Comparison of ENCODE assay signal across 8 mouse cellular contexts in the genomic region with DNA sequence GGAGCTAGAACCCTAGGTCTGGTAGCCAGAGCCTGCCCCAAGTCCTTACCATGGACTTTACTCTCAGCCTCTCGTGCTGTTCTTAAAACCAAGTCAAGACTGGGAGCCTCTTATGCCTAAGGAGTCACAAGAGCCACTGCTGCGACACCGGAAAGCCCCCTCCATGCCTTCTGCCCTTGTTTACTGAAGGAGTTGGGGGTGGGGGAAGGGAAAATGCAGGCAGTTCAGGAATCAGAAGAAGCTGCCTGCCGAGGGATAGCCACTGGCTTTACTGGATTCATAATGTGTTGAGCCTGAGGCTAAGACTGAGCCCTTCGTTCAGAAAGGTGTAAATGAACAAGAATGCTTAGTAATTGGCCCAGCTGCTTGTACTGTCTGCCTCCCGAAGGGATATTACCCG. TPM values are rescaled to one million over a fixed set of nuclear protein-coding genes. Genes with fewer than 3 reads are reported as not detected.
DNase-seq lines count a peak whose midpoint lies in the region; ATAC-seq and TF ChIP-seq lines count a peak whose summit lies in the region.

No protein-coding gene starts in this region.

- peaks cover 24% of the 10 kb centered on the region for H3K36me3 ChIP-seq in heart, embryonic 10.5 days
- H3K36me3 ChIP-seq in G1E (replicated peaks): peaks cover 31% of the 10 kb centered on the region
- peaks cover 27% of the 10 kb centered on the region for H3K36me3 ChIP-seq in hindbrain, embryonic 10.5 days

- no peak for DNase-seq in heart, embryonic 10.5 days (ENCODE audit: low spot score)
- DNase-seq in heart, adult 8-10 months (ENCODE audit: low spot score): no peak
- DNase-seq in G1E (ENCODE audit: low spot score): no peak
- DNase-seq in hindbrain, embryonic 10.5 days (ENCODE audit: low spot score): no peak
- DNase-seq in lung, postnatal 10 days: peak; percentile 60
- no peak for DNase-seq in adrenal gland, adult 8-10 months
- DNase-seq in Muller cell, postnatal 12 days (ENCODE audit: inconsistent ontology term): no peak

- H3K27ac ChIP-seq in heart, embryonic 10.5 days: peak overlapping the region; percentile 98
- H3K27ac ChIP-seq in hindbrain, embryonic 10.5 days: peak overlapping the region; percentile 97

- H3K4me3 ChIP-seq in heart, embryonic 10.5 days: peak overlapping the region; percentile 98
- H3K4me3 ChIP-seq in G1E (ENCODE audit: low read depth, low read length): peak overlapping the region; percentile 90
- peak overlapping the region; percentile 97 for H3K4me3 ChIP-seq in hindbrain, embryonic 10.5 days

- H3K4me1 ChIP-seq in heart, embryonic 10.5 days: peaks cover 67% of the 10 kb centered on the region
- peaks cover 39% of the 10 kb centered on the region for H3K4me1 ChIP-seq in G1E (ENCODE audit: insufficient read depth, low read depth, low read length)
- H3K4me1 ChIP-seq in hindbrain, embryonic 10.5 days (replicated peaks): peaks cover 58% of the 10 kb centered on the region

- 10% methylated on average over 7 of the region's 7 CpGs for WGBS in heart, embryonic 10.5 days
- 8% methylated on average over 7 of the region's 7 CpGs for WGBS in hindbrain, embryonic 10.5 days

- no peak for ATAC-seq in G1E (ENCODE audit: extremely low read depth, insufficient number of reproducible peaks, low FRiP score, poor library complexity, severe bottlenecking)
- no peak for ATAC-seq in megakaryocyte-erythroid progenitor cell, adult 5-6 weeks (replicated peaks; ENCODE audit: low FRiP score, low TSS enrichment, poor library complexity, severe bottlenecking)

- no peak for TF ChIP-seq CTCF in G1E (IDR thresholded peaks at IDR 0.05; ENCODE audit: low read depth, low read length)

- no peaks in the 10 kb centered on the region for H3K9me3 ChIP-seq in heart, embryonic 10.5 days
- H3K9me3 ChIP-seq in G1E (replicated peaks): no peaks in the 10 kb centered on the region
- no peaks in the 10 kb centered on the region for H3K9me3 ChIP-seq in hindbrain, embryonic 10.5 days

- 0 out of 2 replicates have a peak, but pooled peaks cover 7% of the 10 kb centered on the region for H3K27me3 ChIP-seq in heart, embryonic 10.5 days (ENCODE audit: insufficient read depth, poor library complexity, severe bottlenecking)
- H3K27me3 ChIP-seq in G1E (ENCODE audit: insufficient read depth, low read length): peaks cover 14% of the 10 kb centered on the region
- H3K27me3 ChIP-seq in hindbrain, embryonic 10.5 days (ENCODE audit: insufficient read depth, poor library complexity, severe bottlenecking): 0 out of 2 replicates have a peak, but pooled peaks cover 3% of the 10 kb centered on the region

RNA-seq across cellular contexts. Expression of a gene that starts 0.4 kb away (rescaled TPM):
- 86.7 and 96.6 TPM in 2 replicates for polyA plus RNA-seq in heart, embryonic 10.5 days (2016; fragmentation: Nextera tagmentation; extraction: Ambion mirVana)
- 10 to 100 TPM; 29.9 to 33.7 (median 30.4) TPM for total RNA-seq in heart, adult 8-10 months (2022)
- 6.7 and 8.4 TPM in 2 replicates for total RNA-seq in G1E (2014; fragmentation: Nextera tagmentation)
- 28.5 and 30.8 TPM in 2 replicates for total RNA-seq in G1E (2017)
- polyA plus RNA-seq in G1E (2012): 53.1 and 59.0 TPM in 2 replicates
- 112 and 114 TPM in 2 replicates for polyA plus RNA-seq in hindbrain, embryonic 10.5 days (2016; fragmentation: Nextera tagmentation; extraction: Ambion mirVana)
- total RNA-seq in adrenal gland, adult 8-10 months (2022): 10 to 100 TPM; 36.1 to 46.8 (median 45.7) TPM
- total RNA-seq in megakaryocyte-erythroid progenitor cell, adult 5-6 weeks (2014; fragmentation: Nextera tagmentation): 13.6 and 25.2 TPM in 2 replicates
- total RNA-seq in megakaryocyte-erythroid progenitor cell, adult 5-6 weeks (2017): 17.7 and 92.3 TPM in 2 replicates

RNA-seq across cellular contexts. Expression of a gene that starts 29.7 kb away (rescaled TPM):
- 11.6 and 13.1 TPM in 2 replicates for polyA plus RNA-seq in heart, embryonic 10.5 days (2016; fragmentation: Nextera tagmentation; extraction: Ambion mirVana)
- total RNA-seq in heart, adult 8-10 months (2022): 10 to 100 TPM in 1 of 4 experiments, 1 to 10 TPM in 3; 4.8 to 10.0 (median 5.8) TPM
- total RNA-seq in G1E (2014; fragmentation: Nextera tagmentation) (0.39 and 0.98 TPM in 2 replicates), G1E (2017) (3.4 and 3.6 TPM in 2 replicates)
- 14.0 and 19.5 TPM in 2 replicates for polyA plus RNA-seq in G1E (2012)
- polyA plus RNA-seq in hindbrain, embryonic 10.5 days (2016; fragmentation: Nextera tagmentation; extraction: Ambion mirVana): 9.8 and 11.0 TPM in 2 replicates
- total RNA-seq in adrenal gland, adult 8-10 months (2022): 10 to 100 TPM in 3 of 4 experiments, 1 to 10 TPM in 1; 9.3 to 39.2 (median 25.4) TPM
- total RNA-seq in megakaryocyte-erythroid progenitor cell, adult 5-6 weeks (2014; fragmentation: Nextera tagmentation): 1.0 and 2.3 TPM in 2 replicates
- total RNA-seq in megakaryocyte-erythroid progenitor cell, adult 5-6 weeks (2017): 1.5 and 17.7 TPM in 2 replicates
